Comparison of ENCODE assay signal across 15 mouse cellular contexts in genomic region chr3:141828301-141828700, GRCm38 (mm10).
"Had no signal": no experiment of that assay in that cellular context is flagged by ENCODE, and none has a peak within 500 bp of the region (broad histone marks: within the 10 kb centered on the region; RNA-seq: fewer than 3 reads in every experiment).

No protein-coding gene starts in this region.

- H3K4me3 ChIP-seq: kidney, embryonic 15.5 days; limb, embryonic 15.5 days; liver, embryonic 12.5 days; midbrain, embryonic 12.5 days; neural tube, embryonic 13.5 days had no signal

- H3K27ac ChIP-seq: kidney, embryonic 15.5 days; limb, embryonic 15.5 days; liver, embryonic 12.5 days; macrophage; midbrain, embryonic 12.5 days; neural tube, embryonic 13.5 days; stomach, postnatal 0 days had no signal

- H3K27me3 ChIP-seq: kidney, embryonic 15.5 days; limb, embryonic 15.5 days; liver, embryonic 12.5 days; midbrain, embryonic 12.5 days; neural tube, embryonic 13.5 days had no signal

- ATAC-seq: liver, embryonic 12.5 days; midbrain, embryonic 16.5 days had no signal

- H3K4me1 ChIP-seq: kidney, embryonic 15.5 days; limb, embryonic 15.5 days; liver, embryonic 12.5 days; midbrain, embryonic 12.5 days; neural tube, embryonic 13.5 days had no signal

- DNase-seq: kidney, adult 2 months; kidney, postnatal 14 days; layer of hippocampus, postnatal 36 days; lung, embryonic 14.5 days; lung, postnatal 10 days; retina, postnatal 1 day; thymus, postnatal 4 days had no signal
